Mouse (Mus musculus): ENCODE measurements around the gene Wdr73. TPM values are rescaled to one million over a fixed set of nuclear protein-coding genes. Genes with fewer than 3 reads are reported as not detected.

Wdr73 gene
- polyA plus RNA-seq, 1 experiment from 2014 or later, result 33.4 TPM

GRCm38 (mm10) chr7:80840937-80841336 lies 60.1 kb downstream of the Wdr73 start:
- H3K4me3 ChIP-seq (ENCODE audit: low read length), result no peak overlapping the region
- H3K9ac ChIP-seq (ENCODE audit: low read depth, low read length), result no peak overlapping the region
- H3K27me3 ChIP-seq (replicated peaks; ENCODE audit: control insufficient read depth, insufficient read depth, low read length), result no peaks in the 10 kb centered on the region
- H3K9me3 ChIP-seq (ENCODE audit: control insufficient read depth, low read length), result peaks cover 5% of the 10 kb centered on the region
- H3K27ac ChIP-seq (ENCODE audit: low read length), result no peak overlapping the region
- ATAC-seq, result no peak
- no peak overlapping the region for H3K4me2 ChIP-seq (ENCODE audit: low read depth, low read length)
- 56% methylated on average over 4 of the region's 4 CpGs for WGBS
- H3K36me3 ChIP-seq (ENCODE audit: control insufficient read depth, insufficient read depth, low read length), result no peaks in the 10 kb centered on the region
- peaks cover 11% of the 10 kb centered on the region for H3K4me1 ChIP-seq (ENCODE audit: control insufficient read depth, insufficient read depth, low read length)

Other genes with a start within 250 kb of the Wdr73 start
- 9.6 and 11.8 TPM in 2 replicates for gene Crtc3, start 212.4 kb downstream of the Wdr73 start, polyA plus RNA-seq (2015; fragmentation: Nextera tagmentation; extraction: Ambion mirVana)
- gene Iqgap1, start 75.3 kb downstream of the Wdr73 start, polyA plus RNA-seq (2015; fragmentation: Nextera tagmentation; extraction: Ambion mirVana), result 64.3 and 66.2 TPM in 2 replicates
- gene Zscan2, start 40.3 kb downstream of the Wdr73 start, polyA plus RNA-seq (2015; fragmentation: Nextera tagmentation; extraction: Ambion mirVana), result 1.4 TPM in 2 replicates
- 3.9 and 4.1 TPM in 2 replicates for gene Nmb, start 3.8 kb upstream of the Wdr73 start, polyA plus RNA-seq (2015; fragmentation: Nextera tagmentation; extraction: Ambion mirVana)
- gene Sec11a, start 46.5 kb upstream of the Wdr73 start, polyA plus RNA-seq (2015; fragmentation: Nextera tagmentation; extraction: Ambion mirVana), result 234 and 256 TPM in 2 replicates
- 9.9 and 12.4 TPM in 2 replicates for gene Zfp592, start 92.4 kb upstream of the Wdr73 start, polyA plus RNA-seq (2015; fragmentation: Nextera tagmentation; extraction: Ambion mirVana)
- gene Alpk3, start 156.3 kb upstream of the Wdr73 start, polyA plus RNA-seq (2015; fragmentation: Nextera tagmentation; extraction: Ambion mirVana), result 8.4 and 12.5 TPM in 2 replicates
- gene Slc28a1, start 213.5 kb upstream of the Wdr73 start, polyA plus RNA-seq (2015; fragmentation: Nextera tagmentation; extraction: Ambion mirVana), result 9.1 and 9.5 TPM in 2 replicates